Mouse (Mus musculus) lung, adult 18-20 months (tissue): ENCODE measurements around the gene Ppp1r12b.
A peak's percentile ranks its signal among the peaks of the same experiment; 100 is the strongest.

Experiments used
- DNase-seq, 2 experiments: peaks; one replicate each; pipeline ENCODE4 v3.0.0; 2022; ENCODE audit warnings: mixed read lengths in 2 of 2

Gene Ppp1r12b

DNA sequence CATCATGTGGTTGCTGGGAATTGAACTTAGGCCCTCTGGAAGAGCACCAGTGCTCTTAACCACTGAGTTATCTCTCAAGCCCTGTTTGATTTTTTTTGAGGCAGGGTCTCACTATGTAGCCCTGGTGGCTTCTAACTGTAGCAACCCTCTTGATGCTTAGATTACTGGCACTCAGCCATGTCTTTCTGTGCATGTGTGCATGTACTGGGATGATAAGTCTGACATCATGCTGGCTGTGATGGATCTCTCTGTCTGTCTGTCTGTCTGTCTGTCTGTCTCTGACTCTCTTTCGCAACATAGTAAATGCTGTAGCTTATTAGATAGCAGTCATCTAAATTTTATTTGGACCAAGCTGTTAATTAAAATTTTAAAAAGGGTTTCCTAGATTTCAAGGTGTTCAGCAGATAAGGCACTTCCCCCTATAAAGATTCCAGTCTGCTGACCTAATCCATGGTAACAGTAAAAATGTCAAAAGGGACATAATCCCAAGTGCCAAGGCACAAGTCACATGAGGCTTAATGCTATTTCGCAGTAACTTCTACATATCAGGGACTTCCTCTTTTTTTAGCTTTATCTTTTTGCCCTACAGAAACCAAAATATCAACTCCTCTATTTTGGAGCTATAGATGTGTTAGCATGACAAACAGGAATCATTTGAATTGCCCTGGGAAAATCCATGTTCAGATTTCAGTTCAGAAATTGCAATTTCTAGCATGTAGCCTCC is 164.9 kb downstream of the Ppp1r12b start:
- DNase-seq: no peak

- no peak for DNase-seq
These were observed 167.6 kb downstream of the Ppp1r12b start for GRCm38 (mm10) chr1:134788096-134788495.

DNA sequence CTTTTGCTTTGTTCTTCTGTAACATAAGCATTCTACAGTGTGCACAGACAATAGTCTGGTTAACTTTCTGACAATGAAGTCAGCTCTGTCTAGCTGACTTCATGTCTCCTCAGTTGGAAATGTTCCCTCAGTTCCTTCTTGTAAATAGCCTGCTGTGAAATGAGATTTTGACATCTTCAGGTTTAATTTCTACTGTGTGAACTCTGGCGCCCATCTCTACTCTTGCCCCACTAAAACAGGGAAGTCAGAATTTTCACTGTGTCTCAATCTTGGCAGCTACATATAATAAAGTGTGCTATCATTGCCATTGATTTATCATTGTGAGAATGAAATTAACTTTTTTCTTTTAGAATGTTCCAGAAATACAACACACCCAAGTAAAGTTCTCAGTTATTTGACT is 170.8 kb downstream of the Ppp1r12b start:
- no peak for DNase-seq

DNA sequence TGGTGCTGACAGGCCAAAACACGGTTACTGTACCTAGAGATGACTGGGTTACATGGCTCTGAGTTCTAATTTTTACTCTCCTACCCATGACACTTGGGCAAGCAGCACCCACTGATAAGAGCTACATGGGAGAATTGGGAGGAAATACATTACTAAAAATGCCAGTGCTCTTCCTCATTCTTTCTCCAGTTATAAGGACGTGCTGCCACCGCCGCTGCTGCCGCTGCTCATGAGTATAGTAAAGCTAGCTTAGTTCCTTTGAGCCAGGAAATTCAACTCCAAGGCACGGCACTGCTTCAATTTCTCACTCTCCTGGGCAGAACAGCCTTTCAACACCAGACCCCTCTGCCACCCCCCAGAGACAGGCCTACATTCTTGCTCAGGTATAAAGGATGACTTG is 171.3 kb downstream of the Ppp1r12b start:
- no peak for DNase-seq

DNA sequence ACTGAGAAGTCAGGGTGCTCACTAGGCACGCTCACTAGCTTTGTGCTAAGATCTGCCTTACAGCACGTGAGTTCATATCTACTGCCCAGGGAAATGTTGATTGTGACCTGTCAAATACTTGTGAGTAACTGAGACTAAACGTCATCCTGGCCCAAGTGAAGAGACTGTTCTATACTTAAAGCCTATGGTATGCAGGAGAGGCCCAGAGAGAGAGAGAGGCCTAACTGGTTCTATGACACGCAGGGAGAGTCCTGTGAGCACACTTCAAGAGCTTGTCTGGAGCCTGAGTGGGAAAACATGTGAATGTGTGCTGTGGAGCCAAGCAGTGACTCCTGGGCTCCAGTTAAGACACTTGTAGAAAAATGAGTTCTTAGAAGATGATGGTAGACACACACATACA is 171.8 kb downstream of the Ppp1r12b start:
- peak; percentile 40 to 64 for DNase-seq

DNA sequence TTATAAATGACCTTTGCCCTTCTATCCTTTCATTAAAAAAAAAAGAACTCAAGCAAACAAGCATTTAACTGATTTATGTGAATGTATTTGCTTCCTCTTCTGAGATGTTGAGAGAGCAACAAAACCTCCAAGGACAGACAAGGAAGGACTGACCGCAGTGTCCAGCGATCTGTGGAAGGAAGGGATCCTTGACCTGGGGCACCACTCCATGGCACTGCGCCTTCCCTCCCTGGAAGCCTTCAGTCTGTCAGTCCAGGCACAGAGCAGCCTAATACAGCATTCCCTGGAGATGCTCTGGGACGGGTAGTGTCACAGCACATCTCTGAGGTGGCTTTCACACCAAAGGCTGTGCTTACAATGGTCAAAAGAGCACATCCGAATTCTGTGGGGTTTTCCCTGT is 172.9 kb downstream of the Ppp1r12b start:
- no peak for DNase-seq

DNA sequence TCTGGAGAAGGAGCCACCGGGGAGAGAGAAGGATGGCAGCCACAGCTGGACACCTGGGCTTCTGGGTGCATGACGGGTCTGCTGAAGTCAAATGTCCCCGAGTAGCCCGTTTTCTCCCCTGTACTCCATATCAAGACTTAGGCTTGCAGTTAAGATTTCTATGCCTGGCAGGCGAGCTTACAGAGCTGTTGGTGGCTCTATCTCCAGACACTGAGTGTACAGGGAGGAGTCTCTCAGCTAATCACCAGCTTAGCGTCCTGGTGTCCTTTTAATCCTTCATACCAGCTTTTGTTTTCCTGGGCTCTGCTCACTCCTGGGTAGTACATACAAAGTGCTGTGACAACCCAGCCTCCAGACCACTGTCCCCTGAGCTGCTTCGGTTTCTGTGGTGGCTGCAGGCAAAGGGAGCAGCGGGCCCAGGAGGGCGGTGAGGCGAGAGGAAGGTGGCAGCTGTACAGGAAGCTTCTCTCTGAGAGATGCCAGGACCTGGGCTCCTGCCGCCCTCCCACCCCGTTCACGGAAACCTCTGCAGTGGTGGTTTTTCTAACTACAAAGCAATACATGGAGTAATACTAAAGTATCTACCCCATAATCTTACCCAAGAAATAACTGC is 177.7 kb downstream of the Ppp1r12b start:
- DNase-seq: no peak

DNA sequence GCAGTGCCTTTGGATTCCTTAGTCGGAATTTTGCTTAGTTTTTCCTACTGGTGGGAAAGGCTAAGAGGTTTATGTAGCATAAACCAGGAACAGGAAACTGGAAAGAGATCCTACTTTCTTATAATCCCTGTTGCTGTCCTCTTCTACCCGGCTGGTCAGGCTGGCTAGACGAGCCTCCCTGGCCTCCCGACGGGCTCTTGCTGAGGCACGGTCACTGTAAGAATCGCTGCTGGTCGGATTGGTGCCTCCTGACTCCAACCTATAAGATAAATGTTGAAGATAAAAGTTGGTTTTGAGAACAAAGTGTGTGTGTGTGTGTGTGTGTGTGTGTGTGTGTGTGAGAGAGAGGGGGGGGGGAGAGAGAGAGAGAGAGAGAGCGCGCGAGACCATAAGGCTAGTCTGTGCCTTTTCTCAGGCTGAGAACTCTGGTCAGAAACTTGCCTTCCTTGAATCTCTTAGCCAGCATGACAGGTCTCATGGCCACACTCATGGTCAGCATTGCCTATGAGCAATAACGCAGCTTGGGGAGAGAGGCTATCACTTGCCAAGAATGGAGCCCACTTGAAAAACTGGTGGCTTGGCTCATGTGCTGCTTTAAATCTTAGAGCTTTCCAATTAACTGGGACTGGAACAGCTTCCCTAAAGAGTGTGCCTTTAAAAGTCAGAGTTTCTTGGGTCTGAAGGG is 178.4 kb downstream of the Ppp1r12b start:
- DNase-seq: no peak

GRCm38 (mm10) chr1:134775631-134776030 is 180.1 kb downstream of the Ppp1r12b start:
- no peak for DNase-seq

DNA sequence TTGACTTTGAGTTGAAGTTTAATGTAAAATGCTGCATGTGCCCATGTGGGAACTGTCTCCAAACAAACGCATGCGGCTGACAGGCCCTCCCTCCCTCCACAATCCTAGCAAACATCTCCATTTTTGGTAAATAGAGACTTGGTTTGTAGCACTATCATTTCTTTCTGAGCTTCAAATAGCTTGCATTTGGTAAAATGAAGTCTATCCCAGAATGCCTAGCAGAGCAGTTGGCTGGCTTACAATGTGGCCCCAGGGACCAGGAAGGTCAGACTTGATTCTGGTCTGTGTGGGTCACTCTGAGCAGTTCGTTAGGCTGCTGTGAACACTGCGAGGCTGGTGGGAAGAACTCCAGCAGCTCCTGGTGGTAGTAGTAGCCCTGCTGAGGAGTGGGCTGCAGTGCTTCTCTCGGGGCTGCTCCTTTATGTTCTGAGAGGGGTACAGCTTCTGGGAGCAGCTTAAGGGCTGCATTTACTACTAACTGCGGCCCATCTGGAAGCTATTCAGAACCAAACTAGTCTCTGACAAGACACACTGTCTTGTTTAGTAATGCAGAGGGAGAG is 180.9 kb downstream of the Ppp1r12b start:
- no peak for DNase-seq

DNA sequence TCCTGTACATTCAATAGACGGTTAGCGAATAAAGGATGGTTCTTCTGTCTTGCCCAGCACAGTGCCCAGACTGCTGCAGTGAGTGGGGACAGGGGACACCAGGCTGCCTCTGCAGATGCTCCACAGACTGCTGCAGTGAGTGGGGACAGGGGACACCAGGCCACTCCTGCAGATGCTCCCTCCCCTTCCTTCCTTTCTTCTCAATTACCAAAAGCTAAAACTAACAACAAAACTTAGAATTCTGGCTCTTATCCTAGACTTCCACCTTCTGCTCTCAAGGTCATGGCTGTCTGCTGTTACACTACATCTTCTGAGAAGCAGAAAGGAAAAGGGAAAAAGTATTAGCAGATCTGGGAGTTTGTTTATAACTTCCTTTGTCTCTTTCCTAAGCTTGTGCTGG is 181.5 kb downstream of the Ppp1r12b start:
- DNase-seq: no peak

GRCm38 (mm10) chr1:134773256-134773655 is 182.5 kb downstream of the Ppp1r12b start:
- no peak for DNase-seq

GRCm38 (mm10) chr1:134772821-134773220 is 182.9 kb downstream of the Ppp1r12b start:
- DNase-seq: no peak

GRCm38 (mm10) chr1:134771999-134772398 is 183.7 kb downstream of the Ppp1r12b start:
- DNase-seq: no peak

DNA sequence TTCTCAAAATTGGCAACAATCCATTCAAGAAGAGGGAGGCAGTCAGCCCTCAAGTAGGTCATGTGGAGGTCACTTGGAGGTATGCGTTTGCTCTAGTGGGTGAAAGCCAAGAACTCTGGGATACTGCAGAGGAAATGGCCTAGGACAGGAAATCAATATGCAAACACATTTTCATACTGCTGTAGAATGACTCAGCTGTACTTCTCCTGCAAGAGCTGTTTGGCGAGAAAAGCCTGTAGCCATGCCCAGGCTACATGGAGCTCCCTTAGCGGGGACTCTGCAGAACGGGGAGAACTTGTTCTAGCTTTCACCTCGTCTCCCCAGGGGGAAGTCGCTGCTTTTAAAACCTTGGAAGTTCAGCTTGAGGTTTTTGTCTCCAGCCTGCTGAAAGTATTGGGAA is 184.4 kb downstream of the Ppp1r12b start:
- peak; percentile 67 to 83 for DNase-seq

DNA sequence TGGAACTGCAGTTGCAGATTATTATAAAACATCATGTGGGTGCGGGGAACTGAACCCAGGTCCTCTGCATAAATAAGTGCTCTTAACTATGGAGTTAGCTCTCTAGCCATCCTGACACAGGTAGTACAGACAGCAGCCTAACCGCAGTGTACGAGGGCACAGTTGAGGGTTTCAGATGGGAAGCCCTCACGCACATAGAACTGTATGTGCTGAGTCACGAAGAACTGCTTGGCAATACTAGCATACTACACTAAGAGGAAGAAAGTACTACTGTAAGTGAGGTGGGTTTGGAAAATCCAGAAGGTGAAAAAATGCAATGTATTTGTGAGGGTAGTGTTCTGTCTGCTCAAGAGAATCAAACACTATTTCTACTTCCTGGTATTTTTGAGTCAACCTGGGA is 185.4 kb downstream of the Ppp1r12b start:
- no peak for DNase-seq

DNA sequence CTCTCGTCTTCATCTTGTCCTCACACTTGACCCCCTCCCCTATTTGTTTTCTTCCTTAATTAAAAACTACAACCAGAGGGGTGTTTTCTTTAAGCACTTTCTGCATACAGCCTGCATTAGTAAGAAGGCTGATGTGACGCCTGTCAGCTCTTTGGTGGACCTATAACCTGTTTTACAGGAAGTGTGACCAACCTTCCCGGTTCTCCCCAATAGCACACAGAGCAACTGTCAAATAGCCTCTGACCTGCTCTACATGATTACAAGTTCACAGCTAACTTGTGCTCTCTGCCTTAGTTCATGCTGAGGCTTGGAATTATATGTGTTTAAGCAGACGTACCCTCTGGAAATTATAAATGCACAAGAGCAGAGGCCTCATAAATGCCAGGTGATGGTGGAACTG is 189.3 kb downstream of the Ppp1r12b start:
- DNase-seq: no peak

DNA sequence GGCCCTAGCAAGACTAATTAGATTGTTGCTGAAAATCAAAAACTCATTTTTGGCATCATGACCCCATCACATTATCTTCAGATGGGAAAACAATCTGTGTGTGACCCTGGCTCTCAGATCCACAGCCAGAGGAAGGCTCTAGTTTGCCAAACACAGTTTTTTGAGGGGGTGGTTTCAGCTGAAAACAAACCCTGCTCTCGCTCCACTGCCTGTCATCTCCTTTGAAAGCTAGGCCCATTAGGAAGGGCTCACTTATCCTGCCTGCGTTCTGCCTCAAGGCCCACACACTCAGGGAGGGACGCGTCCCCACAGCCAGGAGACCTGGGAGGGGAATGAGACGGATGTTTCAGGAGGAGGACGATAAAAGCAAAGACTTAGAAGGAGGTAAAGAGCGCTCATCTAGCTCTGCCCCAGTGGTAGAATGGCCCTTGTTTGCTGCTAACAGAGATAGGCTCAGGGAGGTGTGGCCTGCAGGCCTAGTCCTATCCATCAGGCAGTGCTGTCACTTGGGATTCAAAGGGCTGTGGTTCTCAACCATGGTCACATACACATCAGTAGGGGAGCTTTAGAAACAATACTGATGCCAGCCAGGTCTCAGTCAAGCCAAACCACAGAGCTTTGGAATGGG is 190.8 kb downstream of the Ppp1r12b start:
- DNase-seq: no peak

GRCm38 (mm10) chr1:134763776-134764438 is 191.8 kb downstream of the Ppp1r12b start:
- DNase-seq: no peak

DNA sequence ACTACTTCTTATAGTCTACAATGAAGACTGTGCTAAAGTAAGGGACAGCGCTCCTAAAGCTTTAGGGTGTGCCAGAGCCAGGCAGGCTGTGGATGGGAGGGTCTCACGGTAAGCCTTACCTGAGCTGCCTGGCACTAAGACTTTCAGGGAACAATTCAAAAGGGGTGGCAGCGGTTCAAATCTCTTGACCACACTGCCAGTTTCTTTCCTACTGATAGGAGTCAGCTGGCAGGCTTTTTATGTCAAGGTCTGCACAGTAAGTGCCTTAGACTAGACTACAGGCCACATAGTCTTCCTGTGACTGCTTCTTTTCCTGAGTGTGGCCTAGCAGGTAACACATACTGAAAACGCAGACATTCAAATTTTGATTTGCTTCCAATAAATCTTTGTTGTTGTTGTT is 192.5 kb downstream of the Ppp1r12b start:
- DNase-seq: no peak

GRCm38 (mm10) chr1:134761534-134761933 is 194.2 kb downstream of the Ppp1r12b start:
- no peak for DNase-seq

DNA sequence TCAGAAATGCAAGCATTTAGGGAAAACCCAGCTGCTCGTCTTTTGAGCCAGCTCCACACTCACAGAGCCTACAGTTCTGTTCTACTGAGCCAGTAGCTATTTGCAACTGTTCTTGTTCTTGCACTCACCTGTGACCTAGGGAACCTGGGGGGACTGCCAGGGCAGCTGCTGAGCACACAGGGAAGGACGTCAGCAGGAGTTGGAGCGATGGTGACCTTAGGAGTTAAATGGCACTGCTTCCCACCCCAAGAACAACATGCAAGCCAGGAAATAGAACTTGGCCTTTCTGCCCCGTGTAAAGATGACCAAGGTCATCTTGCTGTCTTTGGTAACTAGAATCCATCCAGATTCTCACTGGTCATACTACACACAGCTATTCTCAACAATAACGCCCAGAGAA is 195.1 kb downstream of the Ppp1r12b start:
- DNase-seq: no peak

GRCm38 (mm10) chr1:134759133-134759532 is 196.6 kb downstream of the Ppp1r12b start:
- no peak for DNase-seq
